ENCODE assay signal across 15 mouse cellular contexts in the genomic region with DNA sequence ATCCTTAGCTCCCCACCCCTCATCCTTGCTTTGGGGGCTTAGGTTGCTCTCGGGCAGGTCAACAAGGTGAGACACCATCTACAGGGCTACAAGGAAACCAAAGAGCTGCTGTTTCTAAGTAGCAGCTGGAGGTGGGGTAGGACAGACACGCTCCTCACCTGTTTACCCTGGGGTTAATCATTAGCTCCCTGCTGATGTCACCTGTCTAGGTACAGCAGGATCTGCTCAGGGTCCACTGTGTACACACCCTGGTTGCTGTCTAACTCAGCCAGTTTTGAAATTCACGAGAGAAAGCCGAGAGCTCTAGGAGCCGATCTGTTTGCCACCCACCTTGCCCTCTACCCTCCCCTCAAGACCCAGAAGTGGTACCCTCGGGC. TPM values are rescaled to one million over a fixed set of nuclear protein-coding genes. Genes with fewer than 3 reads are reported as not detected.
DNase-seq lines count a peak whose midpoint lies in the region; ATAC-seq and TF ChIP-seq lines count a peak whose summit lies in the region.
"Had no signal": no experiment of that assay in that cellular context is flagged by ENCODE, and none has a peak within 500 bp of the region (broad histone marks: within the 10 kb centered on the region; RNA-seq: fewer than 3 reads in every experiment).

No protein-coding gene starts in this region.

- no peaks in the 10 kb centered on the region for H3K27me3 ChIP-seq in intestine, embryonic 16.5 days (replicated peaks; ENCODE audit: control insufficient read depth, insufficient read depth, low read length)
- H3K27me3 ChIP-seq in liver, postnatal 0 days (ENCODE audit: insufficient read depth, low read length), result no peaks in the 10 kb centered on the region
- H3K27me3 ChIP-seq: embryonic facial prominence, embryonic 12.5 days; heart, embryonic 12.5 days; limb, embryonic 12.5 days; Patski had no signal

- peak overlapping the region; percentile 50 for H3K4me2 ChIP-seq in intestine, embryonic 16.5 days (ENCODE audit: low read depth, low read length)
- H3K4me2 ChIP-seq in liver, postnatal 0 days (ENCODE audit: low read depth, low read length), result peak overlapping the region; percentile 38
- H3K4me2 ChIP-seq: embryonic facial prominence, embryonic 12.5 days; heart, embryonic 12.5 days; limb, embryonic 12.5 days had no signal

- no peak overlapping the region for H3K4me3 ChIP-seq in bone marrow, adult 2 months (replicated peaks; ENCODE audit: control insufficient read depth, low read depth, low read length)
- peak overlapping the region; percentile 29 for H3K4me3 ChIP-seq in intestine, embryonic 16.5 days (ENCODE audit: low read length)
- no peak overlapping the region for H3K4me3 ChIP-seq in liver, postnatal 0 days (ENCODE audit: low read depth, low read length)
- H3K4me3 ChIP-seq: embryonic facial prominence, embryonic 12.5 days; heart, embryonic 12.5 days; limb, embryonic 12.5 days had no signal

- H3K4me1 ChIP-seq in bone marrow, adult 2 months (ENCODE audit: control insufficient read depth, insufficient read depth, low read length), result peaks cover 1% of the 10 kb centered on the region
- 0 out of 2 replicates have a peak, but pooled peaks cover 12% of the 10 kb centered on the region for H3K4me1 ChIP-seq in intestine, embryonic 16.5 days (ENCODE audit: control insufficient read depth, insufficient read depth, low read length)
- peaks cover 9% of the 10 kb centered on the region for H3K4me1 ChIP-seq in liver, postnatal 0 days (ENCODE audit: insufficient read depth)
- H3K4me1 ChIP-seq: embryonic facial prominence, embryonic 12.5 days; limb, embryonic 12.5 days had no signal

- peak; percentile 66 for DNase-seq in kidney, postnatal 10 days
- DNase-seq in liver, postnatal 0 days, result peak; percentile 50
- DNase-seq in left cerebral cortex, adult 11 months (ENCODE audit: low spot score), result no peak
- DNase-seq in gastrocnemius, postnatal 10 days, result no peak
- DNase-seq in cerebellum, adult 9-10 months, result no peak
- DNase-seq: adrenal gland, adult 2 months; cerebellum, postnatal 25 days; thymus, postnatal 14 days had no signal

- H3K9me3 ChIP-seq in intestine, embryonic 16.5 days (ENCODE audit: control insufficient read depth, low read length), result peaks cover 6% of the 10 kb centered on the region; the same call in 1 of the 2 replicates
- H3K9me3 ChIP-seq in liver, postnatal 0 days (ENCODE audit: low read length), result no peaks in the 10 kb centered on the region
- H3K9me3 ChIP-seq: embryonic facial prominence, embryonic 12.5 days had no signal

- ATAC-seq in intestine, embryonic 16.5 days, result peak; percentile 100
- peak; percentile 100 for ATAC-seq in liver, postnatal 0 days
- ATAC-seq: Patski had no signal

- H3K36me3 ChIP-seq in intestine, embryonic 16.5 days (ENCODE audit: control insufficient read depth, insufficient read depth, low read length), result no peaks in the 10 kb centered on the region
- no peaks in the 10 kb centered on the region for H3K36me3 ChIP-seq in liver, postnatal 0 days (replicated peaks; ENCODE audit: insufficient read depth, low read length)
- H3K36me3 ChIP-seq: embryonic facial prominence, embryonic 12.5 days; heart, embryonic 12.5 days; limb, embryonic 12.5 days had no signal

- TF ChIP-seq CTCF in bone marrow, adult 2 months (IDR thresholded peaks at IDR 0.05; ENCODE audit: control insufficient read depth, insufficient read depth, low read length), result no peak
- TF ChIP-seq CTCF in liver, postnatal 0 days (IDR thresholded peaks at IDR 0.05; ENCODE audit: low read depth), result no peak

- no peak for TF ChIP-seq EP300 in liver, postnatal 0 days (IDR thresholded peaks at IDR 0.05; ENCODE audit: low read depth)

- TF ChIP-seq POLR2A in bone marrow, adult 2 months (IDR thresholded peaks at IDR 0.05; ENCODE audit: borderline replicate concordance, control insufficient read depth, low read depth, low read length), result no peak

- H3K9ac ChIP-seq in intestine, embryonic 16.5 days (ENCODE audit: low read depth, low read length), result peak overlapping the region; percentile 46; the same call in 1 of the 2 replicates
- no peak overlapping the region for H3K9ac ChIP-seq in liver, postnatal 0 days (replicated peaks)
- H3K9ac ChIP-seq: embryonic facial prominence, embryonic 12.5 days; heart, embryonic 12.5 days; limb, embryonic 12.5 days had no signal

- H3K27ac ChIP-seq in bone marrow, adult 2 months (ENCODE audit: control insufficient read depth, insufficient read depth, low read depth, low read length, poor library complexity), result peak overlapping the region; percentile 46
- H3K27ac ChIP-seq in intestine, embryonic 16.5 days (ENCODE audit: low read length), result peak overlapping the region; percentile 83
- peak overlapping the region; percentile 86 for H3K27ac ChIP-seq in liver, postnatal 0 days (ENCODE audit: low read depth)
- H3K27ac ChIP-seq: embryonic facial prominence, embryonic 12.5 days; limb, embryonic 12.5 days had no signal

- WGBS in bone marrow, adult 2 months, result 51% methylated on average over 6 of the region's 6 CpGs
- 61% methylated on average over 6 of the region's 6 CpGs for WGBS in intestine, embryonic 16.5 days
- 67% methylated on average over 6 of the region's 6 CpGs for WGBS in liver, postnatal 0 days (ENCODE audit: insufficient replicate concordance)

RNA-seq across cellular contexts. Expression of a gene that starts 28.1 kb away (rescaled TPM):
- 1.5 and 3.2 TPM in 2 replicates for polyA plus RNA-seq in bone marrow, adult 2 months (2011; ENCODE audit: insufficient read depth, insufficient read length, low replicate concordance, missing spikeins)
- 0.98 and 1.8 TPM in 2 replicates for polyA plus RNA-seq in intestine, embryonic 16.5 days (2015; fragmentation: Nextera tagmentation; extraction: Ambion mirVana)
- polyA plus RNA-seq in liver, postnatal 0 days (2015; fragmentation: Nextera tagmentation; extraction: Ambion mirVana), result 84.2 and 103 TPM in 2 replicates
- under 1 TPM; 0.20 to 0.21 TPM for total RNA-seq in gastrocnemius, postnatal 10 days (2021)
- polyA plus RNA-seq: forebrain, embryonic 11.5 days; Patski had no signal

Comparison
In these comparisons a context has a peak if more than half of its experiments do, and no peak if none do; other contexts are left out.
1. DNase-seq: peak in kidney, postnatal 10 days (single experiment) and liver, postnatal 0 days (single experiment); none in left cerebral cortex, adult 11 months (single experiment), gastrocnemius, postnatal 10 days (single experiment) and cerebellum, adult 9-10 months (single experiment).
2. RNA of a gene that starts 28.1 kb away (polyA plus RNA-seq): 84.2 to 103 TPM in liver, postnatal 0 days; 1.5 to 3.2 TPM in bone marrow, adult 2 months and 0.98 to 1.8 TPM in intestine, embryonic 16.5 days; every median in the first group is over 10 times any median in the second.
3. Peak in every context shown above with its lines, with median percentiles within 50 percentile points of each other: H3K27ac ChIP-seq.